Mouse (Mus musculus) cortical plate, adult 2 months (tissue): ENCODE data around the gene Lcmt1.

Experiments used
- CTCF ChIP-seq: fragments of 200-500 bp; IDR thresholded peaks from 2 replicates; pipeline ENCODE4 v1.5.1; 2011; ENCODE audit warnings: mild to moderate bottlenecking, control low read depth, low read length; ENCODE audit not compliant: insufficient read depth; ENCODE audit errors: extremely low read depth
- POLR2A ChIP-seq: fragments of 200-500 bp; IDR thresholded peaks from 2 replicates; pipeline ENCODE4 v1.6.1; 2011; ENCODE audit warnings: mild to moderate bottlenecking, low read length, control low read depth; ENCODE audit not compliant: insufficient read depth; ENCODE audit errors: extremely low read depth

GRCm38 (mm10) chr7:123452551-123452950, 83.0 kb downstream of the Lcmt1 start:
- no peak for TF ChIP-seq CTCF
- no peak for TF ChIP-seq POLR2A
